Mouse (Mus musculus): ENCODE results near the gene Stxbp5. TPM values are rescaled to one million over a fixed set of nuclear protein-coding genes. Genes with fewer than 3 reads are reported as not detected.

Gene Stxbp5
- total RNA-seq, 2 experiments from 2014 or later, result 93.7 to 102 TPM

GRCm38 (mm10) chr10:9859476-9859875 is 41.4 kb downstream of the Stxbp5 start:
- no peak for DNase-seq (ENCODE audit: low spot score in 2 of 2)

GRCm38 (mm10) chr10:9857850-9858249 is 43.0 kb downstream of the Stxbp5 start:
- DNase-seq (ENCODE audit: low spot score in 2 of 2), result no peak

- no peak for DNase-seq (ENCODE audit: low spot score in 2 of 2)
Measured at GRCm38 (mm10) chr10:9856792-9857191, 44.1 kb downstream of the Stxbp5 start.

- DNase-seq (ENCODE audit: low spot score in 2 of 2), result no peak
Measured at GRCm38 (mm10) chr10:9846408-9846807, 54.5 kb downstream of the Stxbp5 start.

- DNase-seq (ENCODE audit: low spot score in 2 of 2), result no peak
Measured at GRCm38 (mm10) chr10:9839408-9839807, 61.5 kb downstream of the Stxbp5 start.

- no peak for DNase-seq (ENCODE audit: low spot score in 2 of 2)
Measured at GRCm38 (mm10) chr10:9834986-9835385, 65.9 kb downstream of the Stxbp5 start.

GRCm38 (mm10) chr10:9832937-9833336 is 67.9 kb downstream of the Stxbp5 start:
- DNase-seq (ENCODE audit: low spot score in 2 of 2), result no peak

GRCm38 (mm10) chr10:9829744-9830143 is 71.1 kb downstream of the Stxbp5 start:
- DNase-seq (ENCODE audit: low spot score in 2 of 2), result no peak

- no peak for DNase-seq (ENCODE audit: low spot score in 2 of 2)
Measured at GRCm38 (mm10) chr10:9821299-9821698, 79.6 kb downstream of the Stxbp5 start.

GRCm38 (mm10) chr10:9818574-9818973 is 82.3 kb downstream of the Stxbp5 start:
- no peak for DNase-seq (ENCODE audit: low spot score in 2 of 2)

- peak; percentile 13 to 31 for DNase-seq (ENCODE audit: low spot score in 2 of 2)
Measured at GRCm38 (mm10) chr10:9813926-9814325, 87.0 kb downstream of the Stxbp5 start.

GRCm38 (mm10) chr10:9807596-9807995 is 93.3 kb downstream of the Stxbp5 start:
- no peak for DNase-seq (ENCODE audit: low spot score in 2 of 2)

- DNase-seq (ENCODE audit: low spot score in 2 of 2), result no peak
Measured at GRCm38 (mm10) chr10:9805341-9805740, 95.5 kb downstream of the Stxbp5 start.

GRCm38 (mm10) chr10:9803126-9803525 is 97.8 kb downstream of the Stxbp5 start:
- no peak for DNase-seq (ENCODE audit: low spot score in 2 of 2)

GRCm38 (mm10) chr10:9801571-9801970 is 99.3 kb downstream of the Stxbp5 start:
- DNase-seq (ENCODE audit: low spot score in 2 of 2), result no peak

- DNase-seq (ENCODE audit: low spot score in 2 of 2), result no peak
Measured at GRCm38 (mm10) chr10:9799085-9799484, 101.8 kb downstream of the Stxbp5 start.

GRCm38 (mm10) chr10:9796429-9796828 is 104.5 kb downstream of the Stxbp5 start:
- no peak for DNase-seq (ENCODE audit: low spot score in 2 of 2)

GRCm38 (mm10) chr10:9794429-9794828 is 106.5 kb downstream of the Stxbp5 start:
- DNase-seq (ENCODE audit: low spot score in 2 of 2), result no peak

- DNase-seq (ENCODE audit: low spot score in 2 of 2), result no peak
Measured at GRCm38 (mm10) chr10:9790947-9791346, 109.9 kb downstream of the Stxbp5 start.

- no peak for DNase-seq (ENCODE audit: low spot score in 2 of 2)
Measured at GRCm38 (mm10) chr10:9786461-9786860, 114.4 kb downstream of the Stxbp5 start.

- no peak for DNase-seq (ENCODE audit: low spot score in 2 of 2)
Measured at GRCm38 (mm10) chr10:9785651-9786050, 115.2 kb downstream of the Stxbp5 start.

GRCm38 (mm10) chr10:9779864-9780263 is 121.0 kb downstream of the Stxbp5 start:
- DNase-seq (ENCODE audit: low spot score in 2 of 2), result no peak

GRCm38 (mm10) chr10:9770261-9770660 is 130.6 kb downstream of the Stxbp5 start:
- no peak for DNase-seq (ENCODE audit: low spot score in 2 of 2)

GRCm38 (mm10) chr10:9763831-9764230 is 137.0 kb downstream of the Stxbp5 start:
- DNase-seq (ENCODE audit: low spot score in 2 of 2), result no peak
